Mouse (Mus musculus): ENCODE measurements at regions not wholly inside any gene's neighbourhood (a gene's known extent, or its start where the extent isn't known, plus 50 kb on each side); places are given as distances from the start of the nearest gene placed in this dataset.
"Not testable (repeated sequence)": the region's sequence is repeated elsewhere in the genome, so short reads cannot be mapped to it uniquely, and the experiment has no call there.

DNA sequence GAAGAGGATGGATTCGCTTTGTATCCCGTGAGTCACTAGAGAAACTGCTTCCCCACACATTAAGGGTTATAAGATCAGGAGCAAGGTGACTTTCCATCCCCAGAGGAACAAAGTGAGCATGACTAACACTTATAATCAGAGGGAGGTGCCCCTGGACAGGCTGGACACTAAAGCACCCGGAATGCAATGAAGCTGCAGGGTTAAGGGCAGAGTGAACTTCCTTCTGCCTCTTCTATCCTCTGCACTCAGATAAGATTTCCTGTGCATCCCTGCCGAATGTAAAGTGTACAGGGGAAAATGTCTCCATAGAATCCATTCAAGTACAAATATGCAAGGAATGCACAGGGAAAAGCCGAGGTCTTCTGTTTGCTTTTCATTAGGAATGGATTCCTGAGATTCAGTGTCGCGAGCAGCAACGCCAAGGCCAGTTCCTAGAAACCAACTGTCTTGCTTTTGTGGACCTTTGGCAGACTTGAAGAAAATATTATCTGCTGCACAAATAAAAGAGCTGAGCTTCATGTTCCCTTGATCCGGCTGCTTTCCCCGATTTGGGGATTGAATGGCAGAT, 58.5 kb upstream of the Fbxl7 start:
- DNase-seq (ENCODE audit: low read depth in 2 of 2, low spot score in 2 of 2), result no peak

DNA sequence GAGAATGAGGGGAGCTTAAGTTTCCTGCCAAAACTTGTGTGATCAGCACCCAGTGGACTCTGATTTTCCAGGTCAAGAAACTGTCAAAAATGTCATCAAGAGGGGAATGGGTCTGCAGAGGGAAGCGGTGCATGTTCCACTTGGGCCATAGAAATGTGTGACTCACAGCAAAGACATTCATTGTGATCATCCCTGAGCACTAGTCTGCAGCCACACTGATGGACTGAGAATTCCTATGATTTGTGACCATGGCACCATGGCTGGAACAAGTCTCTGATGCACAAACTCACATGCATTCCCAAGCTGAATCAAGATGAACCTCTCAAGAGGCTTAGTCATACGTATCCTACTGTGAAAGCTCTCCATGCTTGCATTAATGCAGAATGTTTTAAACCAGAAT, 63.6 kb upstream of the Fbxl7 start:
- no peak for DNase-seq (ENCODE audit: low read depth in 2 of 2, low spot score in 2 of 2)

DNA sequence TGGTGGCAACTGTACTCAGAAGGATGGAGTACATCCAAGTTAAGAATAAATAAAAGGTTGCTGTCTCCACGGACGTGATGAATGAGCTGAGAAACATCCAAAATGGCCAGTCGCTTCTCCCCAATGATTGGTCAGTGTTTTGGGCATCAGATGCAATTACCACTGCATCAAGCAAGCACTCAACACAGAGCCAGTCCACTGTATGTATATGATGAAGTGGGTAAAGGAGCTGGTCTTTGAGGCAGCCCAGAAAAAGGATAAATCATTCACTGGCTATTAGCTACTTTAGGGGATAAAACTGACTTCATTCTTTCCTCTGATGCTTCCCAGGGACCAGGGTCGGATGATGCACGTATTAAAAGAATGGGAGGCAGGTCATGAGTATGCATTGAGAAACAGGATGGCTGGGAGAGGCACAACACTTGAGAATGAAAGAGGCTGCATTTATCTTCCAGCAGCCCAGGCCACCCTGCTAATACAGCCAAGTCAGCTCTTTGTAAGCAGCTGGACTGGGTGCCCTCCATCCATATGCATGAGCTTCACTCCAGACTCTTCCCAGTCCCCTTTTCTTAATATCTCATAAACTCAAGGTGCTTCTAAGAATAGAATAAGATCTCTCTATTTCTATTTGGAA, 73.1 kb upstream of the Fbxl7 start:
- no peak for DNase-seq (ENCODE audit: low read depth in 2 of 2, low spot score in 2 of 2)

DNA sequence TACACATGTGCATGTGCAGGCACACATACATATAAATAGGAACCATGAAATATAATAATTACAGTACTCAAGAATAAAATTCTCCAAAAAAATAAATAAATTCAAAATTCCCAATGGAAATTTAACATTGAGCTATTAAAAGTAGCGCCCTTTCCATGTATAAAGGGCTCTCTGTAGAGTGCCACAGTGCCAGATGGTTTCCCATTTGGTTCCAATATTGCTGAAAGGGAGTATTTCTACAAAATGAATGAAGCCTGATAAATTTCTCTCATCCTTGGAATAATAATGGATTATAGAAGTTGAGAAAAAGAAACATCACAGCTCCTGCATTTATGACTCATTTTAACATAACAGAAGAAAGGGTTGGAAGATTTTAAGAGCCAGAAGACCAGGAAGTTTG, 75.4 kb upstream of the Fbxl7 start:
- DNase-seq (ENCODE audit: low read depth in 2 of 2, low spot score in 2 of 2), result no peak

DNA sequence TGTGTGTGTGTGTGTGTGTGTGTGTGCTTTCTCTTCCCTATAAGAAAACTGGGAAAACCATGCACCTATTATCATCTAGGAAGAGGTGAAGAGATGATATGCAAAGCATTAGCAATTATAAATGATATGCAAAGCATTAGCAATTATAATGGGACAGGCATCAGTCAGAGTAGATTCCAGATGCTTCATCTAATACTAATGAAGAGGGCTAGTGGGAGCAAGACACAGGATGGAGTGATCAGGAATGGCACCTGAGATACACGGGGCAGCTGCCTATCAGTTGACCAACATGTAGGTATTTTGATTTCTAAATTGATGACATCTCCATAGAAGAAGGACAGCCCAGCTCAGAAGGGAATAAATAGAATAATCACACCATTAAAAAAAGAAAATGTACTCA, 97.7 kb upstream of the Fbxl7 start:
- no peak for DNase-seq (ENCODE audit: low read depth in 2 of 2, low spot score in 2 of 2)

DNA sequence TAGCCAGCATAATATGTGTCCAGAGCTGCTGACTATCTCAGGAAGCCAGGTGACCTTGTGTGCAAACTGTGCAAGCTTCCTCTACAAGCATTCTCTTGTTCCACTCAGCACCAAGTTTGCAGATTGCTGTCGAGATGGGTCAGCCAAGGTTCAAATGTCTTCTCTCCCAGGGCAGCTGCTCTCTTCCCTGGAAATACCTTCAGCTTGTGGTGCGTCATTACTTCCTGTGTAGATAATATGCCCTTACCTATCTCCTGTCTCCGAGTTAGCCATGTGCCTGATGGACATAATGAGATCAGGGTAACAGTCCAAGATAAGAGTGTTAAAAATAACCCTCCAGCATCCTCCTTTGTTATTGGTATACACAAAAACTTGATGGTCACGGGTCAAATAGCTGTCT, 113.7 kb upstream of the Fbxl7 start:
- no peak for DNase-seq (ENCODE audit: low read depth in 2 of 2, low spot score in 2 of 2)

DNA sequence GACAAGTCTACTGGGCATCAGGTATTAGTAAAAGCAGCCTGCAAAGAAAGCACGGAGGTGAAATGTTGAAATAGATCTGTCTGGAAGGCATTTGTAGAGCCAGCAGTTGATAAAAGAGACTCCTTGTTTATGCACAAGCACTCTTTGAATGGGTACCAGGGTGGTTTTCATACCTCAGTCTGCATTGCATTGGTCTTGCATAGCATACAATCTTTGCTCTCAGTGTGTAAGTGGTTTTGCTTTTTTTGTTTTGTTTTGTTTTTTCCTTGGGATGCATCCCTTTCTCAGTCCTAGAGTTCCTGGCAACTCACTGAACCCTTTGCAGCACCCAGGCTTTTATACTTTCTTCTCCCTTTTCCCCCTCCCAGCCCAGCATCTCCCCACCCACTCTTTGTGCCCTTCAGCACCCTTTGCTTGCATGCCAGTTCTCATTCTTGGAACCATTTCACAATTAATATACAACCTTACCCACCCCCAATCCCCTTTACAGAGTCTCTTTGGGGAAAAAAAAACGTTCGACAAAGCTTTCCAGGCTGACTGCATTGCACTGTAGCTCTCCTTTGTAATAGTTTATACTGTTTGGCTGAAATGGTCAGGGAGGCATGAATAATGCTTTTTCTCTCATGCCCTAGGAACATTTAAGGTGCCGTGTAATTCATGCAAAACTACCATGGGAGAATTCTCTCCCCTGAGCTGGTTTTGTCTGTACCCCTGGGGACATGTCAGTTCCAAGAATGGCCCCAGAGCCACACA, 118.7 kb upstream of the Fbxl7 start:
- DNase-seq (ENCODE audit: low read depth in 2 of 2, low spot score in 2 of 2), result no peak

DNA sequence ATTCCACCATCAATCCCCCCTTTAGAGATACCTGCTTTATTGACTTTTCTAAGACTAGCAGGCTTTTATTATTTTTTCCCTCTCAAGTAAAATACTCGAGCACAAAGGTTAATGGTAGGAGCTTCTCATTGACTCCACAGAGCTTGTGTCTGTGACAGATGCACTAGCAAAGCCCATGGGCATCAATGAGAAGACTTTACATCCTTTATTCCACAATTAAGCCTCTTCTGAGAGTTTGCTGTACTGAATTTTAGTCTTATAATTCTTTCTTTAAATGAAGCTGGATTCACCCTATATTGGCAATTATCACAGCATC, 119.2 kb upstream of the Fbxl7 start:
- DNase-seq (ENCODE audit: low read depth in 2 of 2, low spot score in 2 of 2), result no peak

DNA sequence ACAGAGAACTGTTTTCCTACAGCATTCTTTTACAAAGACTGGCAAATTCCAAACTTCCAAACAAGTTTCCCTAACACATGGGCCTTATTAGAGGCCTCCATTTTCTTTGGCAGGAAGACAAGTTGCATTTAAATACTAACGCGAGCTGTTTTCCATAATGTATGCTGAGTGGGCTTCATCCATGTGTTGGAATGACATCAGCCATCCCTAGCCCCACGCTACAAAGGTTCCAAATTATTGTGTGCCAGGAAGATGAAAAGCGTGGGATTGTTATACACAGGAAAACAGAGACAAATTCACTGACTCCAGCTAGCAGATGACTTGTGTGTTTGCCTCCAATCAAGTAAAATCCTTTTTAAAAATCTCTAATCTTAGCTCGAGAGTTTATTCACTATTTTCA, 125.1 kb upstream of the Fbxl7 start:
- DNase-seq (ENCODE audit: low read depth in 2 of 2, low spot score in 2 of 2), result no peak

DNA sequence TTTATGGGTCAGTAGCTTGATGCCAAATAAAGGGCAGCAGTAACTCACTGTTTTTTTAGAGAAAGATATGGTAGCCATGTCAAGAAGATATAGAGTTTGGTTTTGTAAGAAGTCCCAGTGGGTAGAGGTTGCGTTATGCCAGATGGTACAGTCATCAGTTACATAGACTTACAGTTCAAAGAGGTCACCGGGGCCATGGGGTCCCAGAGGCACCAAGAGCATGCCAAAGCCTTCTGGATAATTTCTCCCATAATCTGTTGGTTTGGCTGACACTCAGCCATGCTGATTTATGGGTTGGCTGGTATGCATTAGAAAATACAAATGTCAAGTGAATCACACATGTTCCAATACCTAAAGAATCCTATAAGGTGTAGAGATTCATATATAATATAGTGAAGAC, 137.9 kb upstream of the Fbxl7 start:
- DNase-seq (ENCODE audit: low read depth in 2 of 2, low spot score in 2 of 2), result no peak

DNA sequence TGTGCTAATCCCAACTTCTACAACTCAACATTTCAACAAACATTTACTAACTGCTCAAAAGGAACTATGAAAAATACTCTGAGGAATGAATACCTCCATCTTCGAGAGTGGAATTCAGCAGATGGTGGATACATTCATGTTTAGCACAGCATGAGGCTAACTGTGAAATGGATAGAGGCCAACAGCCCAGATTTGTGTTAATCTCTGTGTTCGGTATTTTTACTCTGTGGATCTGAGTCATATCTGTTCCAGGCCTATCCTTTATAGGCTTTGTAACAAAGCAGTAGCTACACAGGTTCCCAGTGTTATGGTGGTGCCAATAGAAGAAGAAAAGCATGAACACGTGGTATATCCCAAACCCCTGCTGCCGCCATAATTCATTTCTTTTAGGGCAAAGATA, 148.4 kb upstream of the Fbxl7 start:
- DNase-seq (ENCODE audit: low read depth in 2 of 2, low spot score in 2 of 2), result no peak

DNA sequence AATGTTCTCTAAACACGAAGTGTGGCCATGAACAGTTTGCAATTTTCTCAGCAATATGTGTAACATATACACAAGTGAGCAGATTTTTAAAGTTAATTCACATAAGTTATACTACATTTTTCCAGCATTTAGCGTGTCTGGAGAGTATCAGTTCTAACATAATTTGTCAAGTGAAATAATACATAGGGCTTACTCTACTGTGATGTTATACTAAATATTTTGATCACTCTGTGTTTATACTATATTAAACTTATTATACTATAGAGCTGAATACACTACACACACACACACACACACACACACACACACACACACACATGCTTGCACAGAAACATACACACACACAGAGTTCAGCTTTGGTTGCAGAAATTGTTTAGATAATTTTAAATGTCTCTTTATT, 155.3 kb upstream of the Fbxl7 start:
- no peak for DNase-seq (ENCODE audit: low read depth in 2 of 2, low spot score in 2 of 2)

DNA sequence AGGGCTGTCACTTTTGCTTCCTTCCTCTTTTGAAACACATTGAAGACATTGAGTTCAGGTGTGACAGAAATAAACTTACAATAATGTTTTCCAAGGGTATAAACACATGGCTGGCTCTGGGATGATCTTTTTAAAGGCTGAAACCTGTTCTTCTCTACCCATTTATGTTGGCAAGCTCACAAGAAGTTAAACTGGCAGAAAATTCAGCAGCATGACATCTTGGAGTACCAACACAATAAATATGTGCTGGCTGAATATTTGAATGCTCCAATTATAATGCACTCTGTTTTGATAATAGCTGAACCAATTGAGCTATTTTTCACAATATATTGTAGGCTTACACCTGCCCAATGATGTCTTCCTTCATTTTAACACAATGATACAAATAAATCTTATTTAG, 168.1 kb upstream of the Fbxl7 start:
- DNase-seq (ENCODE audit: low read depth in 2 of 2, low spot score in 2 of 2), result no peak

DNA sequence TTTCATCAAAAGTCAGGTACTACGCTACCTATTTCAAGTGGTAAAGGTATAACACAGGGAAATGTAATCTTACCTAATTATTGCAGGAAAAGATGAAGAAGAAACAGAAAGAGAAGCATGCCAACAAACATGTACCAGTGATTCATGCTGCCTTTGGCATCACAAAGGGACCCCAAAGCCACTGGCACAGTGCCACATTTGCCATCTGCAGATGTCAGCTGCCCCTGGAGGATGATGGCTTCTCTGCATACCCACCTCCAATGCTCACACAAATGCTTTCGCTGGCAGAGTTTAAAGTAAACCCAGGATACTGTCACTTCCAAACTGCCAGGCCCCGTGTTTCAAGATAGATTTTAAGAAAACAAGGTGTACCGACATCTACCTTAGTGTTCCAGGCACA, 168.6 kb upstream of the Fbxl7 start:
- no peak for DNase-seq (ENCODE audit: low read depth in 2 of 2, low spot score in 2 of 2)

DNA sequence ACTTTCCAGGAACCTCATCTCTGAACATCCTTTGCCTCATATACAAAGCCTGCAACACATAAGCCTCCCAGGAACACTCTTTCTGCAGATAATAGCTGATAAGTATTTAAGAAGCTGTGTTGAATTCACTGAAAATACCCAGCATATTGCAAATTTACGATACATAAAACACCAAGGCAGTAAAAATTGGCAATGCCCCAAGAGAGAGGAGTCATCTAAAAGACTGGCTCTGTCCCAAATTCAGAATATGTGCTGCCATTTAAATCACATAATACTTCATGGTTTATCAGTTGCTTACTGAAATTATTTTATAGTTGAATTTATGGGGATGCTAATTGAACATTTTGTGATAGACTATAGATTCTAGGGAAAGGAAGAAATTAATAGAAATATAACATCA, 172.3 kb upstream of the Fbxl7 start:
- no peak for DNase-seq (ENCODE audit: low read depth in 2 of 2, low spot score in 2 of 2)

DNA sequence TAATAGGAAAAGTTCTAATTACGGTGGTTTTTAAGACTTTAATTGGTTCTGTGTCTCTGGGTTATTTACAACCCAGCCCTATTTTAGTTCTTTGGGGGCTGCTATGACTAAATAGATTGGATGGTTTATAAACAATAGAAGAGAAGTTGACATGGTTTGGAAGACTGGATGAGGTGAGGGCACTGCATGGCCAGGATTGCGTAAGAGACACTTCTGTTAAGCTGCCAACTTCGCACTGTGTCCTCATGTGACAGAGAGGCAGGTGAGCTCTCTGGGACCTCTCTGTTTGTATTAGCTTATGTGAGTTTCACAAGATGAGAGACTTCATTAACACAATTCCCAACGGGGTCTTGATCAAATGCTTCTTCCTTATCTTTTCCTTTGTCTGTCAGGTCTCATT, 182.5 kb upstream of the Fbxl7 start:
- DNase-seq (ENCODE audit: low read depth in 2 of 2, low spot score in 2 of 2), result no peak

DNA sequence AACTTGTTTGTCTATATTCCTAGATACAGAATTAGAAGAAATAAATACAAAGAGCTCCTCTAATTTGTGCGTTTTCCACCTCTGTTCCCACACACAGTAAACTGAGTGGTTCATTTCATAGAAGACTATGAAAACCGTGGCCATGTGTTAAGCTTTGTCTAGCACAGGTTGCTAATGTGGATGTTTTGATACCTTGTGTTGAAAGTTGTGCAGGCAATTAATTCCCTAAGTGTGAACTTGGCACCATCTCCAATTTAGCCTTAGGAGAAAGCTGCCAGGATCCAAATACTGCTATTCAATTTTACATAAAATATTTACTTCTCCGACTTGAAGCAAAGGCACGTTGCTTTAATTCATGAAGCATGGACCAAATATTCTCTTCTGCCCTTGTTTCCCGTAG, 187.4 kb upstream of the Fbxl7 start:
- no peak for DNase-seq (ENCODE audit: low read depth in 2 of 2, low spot score in 2 of 2)

DNA sequence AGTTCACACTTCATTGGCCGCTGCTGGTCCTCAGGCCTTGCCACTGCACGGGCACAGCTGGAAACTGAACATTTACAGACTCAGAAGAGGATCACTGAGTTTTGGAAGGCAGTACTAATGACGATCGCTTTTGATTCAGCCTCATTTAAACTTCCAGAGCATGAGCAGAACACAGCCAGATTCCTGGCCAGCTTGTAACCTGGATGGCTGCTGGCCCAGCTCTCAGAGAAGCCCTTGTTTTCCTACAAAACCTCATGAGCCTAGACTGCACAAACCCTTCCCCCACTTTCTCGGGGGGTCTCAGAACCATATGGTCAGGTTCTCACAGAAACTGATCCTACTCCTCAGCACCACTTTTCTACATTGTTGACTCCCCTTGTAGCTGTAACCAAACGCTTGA, 188.2 kb upstream of the Fbxl7 start:
- DNase-seq (ENCODE audit: low read depth in 2 of 2, low spot score in 2 of 2), result no peak

DNA sequence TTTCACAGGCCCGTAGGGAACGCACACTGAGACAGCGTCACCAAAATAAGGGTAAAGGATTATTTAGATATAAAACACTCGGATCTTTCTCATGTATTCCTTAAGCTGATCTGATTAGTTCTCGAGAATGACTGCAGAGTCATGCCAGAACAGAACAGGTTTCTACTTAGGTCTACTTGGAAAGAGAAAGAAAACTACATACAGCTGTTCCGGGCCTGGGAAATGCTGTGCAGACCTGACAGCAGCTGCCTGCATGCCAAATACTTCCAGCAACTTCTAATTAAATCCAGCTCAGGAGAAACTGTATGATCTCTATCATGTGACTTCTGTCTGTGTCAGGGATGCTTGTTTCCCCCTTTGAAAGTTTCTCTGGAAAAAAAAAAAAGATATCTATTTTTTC, 193.8 kb upstream of the Fbxl7 start:
- DNase-seq (ENCODE audit: low read depth in 2 of 2, low spot score in 2 of 2), result no peak

DNA sequence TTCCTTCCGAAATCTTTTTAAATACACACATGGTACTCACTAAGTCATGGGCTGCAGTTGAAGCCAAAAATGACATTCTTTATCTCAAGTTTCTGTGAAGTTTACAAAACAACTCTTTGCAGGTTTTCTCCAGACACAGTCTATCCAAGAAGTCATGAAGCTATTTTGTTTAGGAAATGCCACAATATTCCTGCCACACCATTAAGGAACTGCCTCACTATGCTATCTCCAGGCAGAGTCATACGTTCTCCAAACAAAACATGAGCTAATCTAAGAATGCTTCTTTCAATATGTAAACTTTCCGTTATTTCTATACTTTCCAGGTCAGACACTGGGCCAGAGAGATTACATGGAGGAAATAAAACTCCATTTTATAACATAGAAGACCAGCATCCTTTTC, 198.7 kb upstream of the Fbxl7 start:
- no peak for DNase-seq (ENCODE audit: low read depth in 2 of 2, low spot score in 2 of 2)

DNA sequence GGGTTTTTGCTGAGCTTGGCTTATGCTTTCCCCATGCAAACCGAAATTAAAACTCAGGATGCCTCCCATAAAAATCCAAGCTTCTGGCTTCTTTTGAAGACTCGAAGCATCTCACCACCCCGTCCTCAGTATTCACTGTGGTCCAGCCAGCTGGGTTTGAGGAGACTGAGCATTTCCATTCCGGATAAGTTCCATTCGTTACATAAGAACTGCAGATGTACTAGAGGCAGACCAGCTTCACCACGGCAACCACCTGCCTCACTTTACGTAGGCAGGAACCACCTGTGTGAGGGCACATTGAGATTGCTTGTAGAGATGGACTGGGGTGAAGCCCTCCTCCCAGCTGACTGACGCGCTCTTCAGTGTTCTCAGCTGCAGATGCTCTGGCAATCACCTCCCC, 199.9 kb upstream of the Fbxl7 start:
- DNase-seq (ENCODE audit: low read depth in 2 of 2, low spot score in 2 of 2), result no peak

DNA sequence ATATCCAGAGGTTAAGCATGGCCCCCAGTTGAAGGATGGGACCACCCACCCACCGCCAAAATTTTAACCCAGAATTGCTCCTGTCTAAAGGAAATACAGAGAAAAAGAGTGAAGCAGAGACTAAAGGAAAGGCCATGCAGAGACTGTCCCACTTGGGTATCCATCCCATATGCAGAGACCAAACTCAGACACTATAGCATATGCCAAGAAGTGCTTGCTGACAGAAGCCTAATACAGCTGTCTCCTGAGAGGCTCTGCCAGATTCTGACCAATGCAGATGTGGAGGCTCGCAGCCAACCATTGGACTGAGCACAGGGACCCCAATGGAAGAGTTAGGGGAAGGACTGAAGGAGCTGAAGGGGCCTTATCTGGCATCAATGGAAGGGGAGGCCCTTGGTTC, 206.2 kb upstream of the Fbxl7 start:
- not testable (repeated sequence) for DNase-seq (ENCODE audit: low read depth in 2 of 2, low spot score in 2 of 2)

DNA sequence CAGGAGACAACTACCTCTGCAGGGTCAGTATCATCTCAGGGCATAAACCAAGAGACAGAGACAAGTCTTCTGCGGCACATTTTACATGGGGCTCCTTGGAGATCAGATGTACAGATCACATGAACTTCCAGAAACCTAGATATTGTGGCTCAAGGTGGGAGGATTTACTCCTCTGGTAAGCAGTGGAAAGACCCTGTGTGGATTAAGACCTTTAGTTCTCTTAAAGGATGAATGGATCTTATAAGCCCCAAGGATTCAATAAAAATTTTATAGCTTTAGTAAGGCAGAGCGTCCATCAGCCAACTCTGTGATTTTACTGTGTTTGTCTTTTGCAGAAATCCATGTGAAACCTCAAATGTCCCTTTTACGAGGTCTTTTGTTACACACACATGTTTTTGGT, 213.8 kb upstream of the Fbxl7 start:
- DNase-seq (ENCODE audit: low read depth in 2 of 2, low spot score in 2 of 2), result no peak
